Mouse (Mus musculus) forebrain, embryonic 14.5 days (tissue): ENCODE data around the gene 6030458C11Rik. TPM values are rescaled to one million over a fixed set of nuclear protein-coding genes. Genes with fewer than 3 reads are reported as not detected.
A peak's percentile ranks its signal among the peaks of the same experiment; 100 is the strongest.

Experiments used
- ATAC-seq: fragments of 200-750 bp; cut with Nextera tagmentation; 2 replicates; pipeline ENCODE4 v1.8.0; 2017; ENCODE audit warnings: mild to moderate bottlenecking, moderate library complexity
- DNase-seq: peaks from one replicate; pipeline ENCODE4 v3.0.0-alpha.2; 2015; ENCODE audit warnings: low spot score
- H3K27ac ChIP-seq: fragments of 300-500 bp; sonication (generic); 2 replicates; pipeline ENCODE4 v1.5.1; 2014; ENCODE audit warnings: low read depth, mild to moderate bottlenecking, control low read depth, low read length, moderate library complexity
- H3K27me3 ChIP-seq: fragments of 300-500 bp; sonication (generic); replicated peaks from 2 replicates; pipeline ENCODE4 v1.6.1; 2014; ENCODE audit warnings: low read length, control low read depth, mixed read lengths; ENCODE audit not compliant: control insufficient read depth, insufficient read depth
- H3K36me3 ChIP-seq: fragments of 300-500 bp; sonication (generic); 2 replicates; pipeline ENCODE4 v1.6.1; 2014; ENCODE audit warnings: low read length, control low read depth; ENCODE audit not compliant: control insufficient read depth, insufficient read depth
- H3K4me1 ChIP-seq: fragments of 300-500 bp; sonication (generic); 2 replicates; pipeline ENCODE4 v1.6.1; 2014; ENCODE audit warnings: antibody characterized with exemption, low read length, control low read depth; ENCODE audit not compliant: control insufficient read depth, insufficient read depth
- H3K4me2 ChIP-seq: fragments of 300-500 bp; sonication (generic); 2 replicates; pipeline ENCODE4 v1.6.1; 2014; ENCODE audit warnings: mild to moderate bottlenecking, control low read depth, low read length
- H3K4me3 ChIP-seq: fragments of 300-500 bp; sonication (generic); 2 replicates; pipeline ENCODE4 v1.5.1; 2014; ENCODE audit warnings: low read depth, low read length, control low read depth
- H3K9ac ChIP-seq: fragments of 300-500 bp; sonication (generic); 2 replicates; pipeline ENCODE4 v1.6.1; 2014; ENCODE audit warnings: mild to moderate bottlenecking, low read length, control low read depth, moderate library complexity
- H3K9me3 ChIP-seq: fragments of 300-500 bp; sonication (generic); replicated peaks from 2 replicates; pipeline ENCODE4 v1.6.1; 2016; ENCODE audit warnings: low read length, control low read depth, mixed read lengths; ENCODE audit not compliant: control insufficient read depth
- WGBS: fragments of 180-500 bp; shearing (Covaris S2); extraction: QIAGEN DNeasy Blood & Tissue Kit; methylation state at CpG from one replicate; pipeline ENCODE4 v1.1.7; 2014; 5-methylcytosine and 5-hydroxymethylcytosine counted together
- polyA plus RNA-seq: library from polyadenylated mRNA; unstranded; fragments of >200 nt; fragmentation: Nextera tagmentation; extraction: Ambion mirVana; gene quantifications from 2 replicates; pipeline ENCODE4 v1.2.1, GENCODE M21; 2014

6030458C11Rik gene
- polyA plus RNA-seq, result 13.2 and 17.1 TPM in 2 replicates

- Histone ChIP-seq H3K9me3 (no peaks in the 10 kb centered on the region), H3K27me3 (no peaks in the 10 kb centered on the region), H3K27ac (peak within 1 kb of the TSS; percentile 73; the same call in 1 of the 2 replicates), H3K9ac (peak within 1 kb of the TSS; percentile 88), H3K36me3 (peaks cover 58% of the 10 kb centered on the region), H3K4me2 (peak within 1 kb of the TSS; percentile 64), H3K4me3 (peak within 1 kb of the TSS; percentile 81), H3K4me1 (peaks cover 13% of the 10 kb centered on the region)
- DNase-seq (peak; percentile 99), ATAC-seq (peak; percentile 100)
- WGBS, result under 1% methylated on average over 67 of the region's 67 CpGs
Measured at GRCm38 (mm10) chr15:12824197-12824952, at the start of gene 6030458C11Rik, which contains the start of gene Drosha. TSS of gene 6030458C11Rik (minus strand) at chr15:12824649. TSS of gene Drosha (plus strand) at chr15:12824815.

- no peak overlapping the region for H3K4me2 ChIP-seq
- H3K9ac ChIP-seq, result no peak overlapping the region
- 77% methylated on average over 8 of the region's 8 CpGs for WGBS
- H3K36me3 ChIP-seq, result peaks cover 62% of the 10 kb centered on the region
- H3K27me3 ChIP-seq, result no peaks in the 10 kb centered on the region
- ATAC-seq (no peak), DNase-seq (no peak)
- H3K9me3 ChIP-seq, result no peaks in the 10 kb centered on the region
- H3K4me1 ChIP-seq, result no peaks in the 10 kb centered on the region
- no peak overlapping the region for H3K4me3 ChIP-seq
- H3K27ac ChIP-seq, result no peak overlapping the region
Measured at GRCm38 (mm10) chr15:12867269-12867668, 42.8 kb upstream of the 6030458C11Rik start.

DNA sequence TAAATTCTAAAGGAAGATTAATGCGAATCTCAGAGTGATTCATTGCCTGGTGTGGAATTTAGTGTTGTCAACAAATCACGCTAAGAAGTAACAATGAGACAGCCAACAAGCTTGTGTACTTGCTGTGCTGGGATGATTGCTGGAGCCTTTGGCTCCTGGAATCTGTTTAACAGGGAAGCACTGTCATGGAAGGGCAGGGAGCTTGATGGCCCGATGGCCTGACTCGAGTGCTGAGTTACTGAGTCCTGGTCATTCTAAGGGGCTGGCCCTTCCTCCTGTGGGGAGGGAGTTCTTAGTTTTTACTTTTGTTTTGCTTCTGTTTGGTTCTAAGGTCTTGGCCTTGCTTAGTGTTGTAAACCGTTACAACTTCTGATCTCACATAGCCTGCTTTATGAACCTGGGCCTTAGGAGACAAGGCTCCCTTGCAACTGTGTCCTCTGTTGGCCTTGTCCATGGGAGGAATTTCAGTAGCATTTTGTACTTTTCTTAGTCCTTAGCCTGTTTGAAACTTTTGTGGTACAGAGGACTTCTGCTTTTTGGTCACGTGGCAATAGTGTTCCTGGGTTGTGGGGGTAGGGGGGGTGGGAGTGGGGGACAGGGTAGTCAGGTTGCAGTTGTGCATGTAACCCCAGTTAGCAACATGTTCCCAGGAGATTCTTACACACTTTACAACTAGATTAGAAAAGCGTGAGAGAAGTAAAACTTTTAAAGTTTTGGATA is 41.3 kb upstream of the 6030458C11Rik start:
- Histone ChIP-seq H3K9ac (no peak overlapping the region), H3K27me3 (no peaks in the 10 kb centered on the region), H3K27ac (no peak overlapping the region), H3K36me3 (peaks cover 67% of the 10 kb centered on the region), H3K4me1 (no peaks in the 10 kb centered on the region), H3K9me3 (no peaks in the 10 kb centered on the region), H3K4me2 (no peak overlapping the region), H3K4me3 (no peak overlapping the region)
- DNase-seq, result no peak
- ATAC-seq, result no peak
- WGBS, result 87% methylated on average over 7 of the region's 7 CpGs

DNA sequence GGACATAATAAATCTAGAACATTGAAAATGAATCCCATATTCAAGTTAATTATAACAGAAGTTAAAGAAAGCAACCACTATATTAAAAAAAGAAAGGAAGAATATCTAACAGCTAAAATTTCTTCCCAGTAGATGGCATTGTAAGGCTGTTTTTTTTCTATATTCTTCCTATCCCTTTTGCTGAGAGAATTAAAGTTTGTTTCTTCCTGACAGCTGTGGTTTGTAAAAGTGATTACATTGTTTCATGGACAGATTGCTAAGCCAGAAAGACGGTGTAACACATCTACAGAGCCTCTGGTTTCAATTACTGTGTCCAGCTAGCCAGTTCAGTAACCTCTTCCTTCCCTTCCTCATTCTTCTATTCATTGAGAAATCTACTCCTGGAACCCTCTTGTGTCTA is 39.2 kb upstream of the 6030458C11Rik start:
- Histone ChIP-seq H3K4me1 (no peaks in the 10 kb centered on the region), H3K9ac (no peak overlapping the region), H3K36me3 (peaks cover 83% of the 10 kb centered on the region), H3K27me3 (no peaks in the 10 kb centered on the region), H3K9me3 (no peaks in the 10 kb centered on the region), H3K27ac (no peak overlapping the region), H3K4me2 (no peak overlapping the region), H3K4me3 (no peak overlapping the region)
- WGBS, result 74% methylated on average over 1 of the region's 1 CpGs
- DNase-seq (peak; percentile 32), ATAC-seq (no peak)

DNA sequence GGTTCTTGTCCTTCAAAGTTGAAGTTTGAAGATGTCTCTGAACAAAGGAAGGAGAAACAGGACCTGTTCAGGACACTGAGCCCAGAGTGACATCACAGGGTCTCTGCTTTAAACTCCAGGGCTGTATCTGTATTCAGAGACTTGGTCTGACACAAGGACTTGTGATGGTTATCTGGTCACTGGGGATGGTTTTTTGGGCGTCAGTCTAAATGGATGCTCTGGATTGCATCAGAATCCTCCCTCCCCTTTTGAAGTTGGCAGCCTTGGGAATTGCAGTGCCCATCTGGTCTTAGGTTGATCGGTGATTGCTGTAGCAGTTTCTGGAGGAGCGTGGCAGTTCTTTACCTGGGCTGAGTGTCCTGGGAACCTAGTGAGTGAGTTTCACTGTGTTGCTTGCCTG is 37.6 kb upstream of the 6030458C11Rik start:
- ATAC-seq, result no peak

GRCm38 (mm10) chr15:12858645-12859044 is 34.2 kb upstream of the 6030458C11Rik start:
- H3K9me3 ChIP-seq, result no peaks in the 10 kb centered on the region
- no peaks in the 10 kb centered on the region for H3K4me1 ChIP-seq
- no peak overlapping the region for H3K4me2 ChIP-seq
- peaks cover 90% of the 10 kb centered on the region for H3K36me3 ChIP-seq
- no peak overlapping the region for H3K27ac ChIP-seq
- H3K27me3 ChIP-seq, result no peaks in the 10 kb centered on the region
- 94% methylated on average over 3 of the region's 3 CpGs for WGBS
- no peak for ATAC-seq
- no peak for DNase-seq
- H3K9ac ChIP-seq, result no peak overlapping the region
- H3K4me3 ChIP-seq, result no peak overlapping the region

More for the DNA sequence above, 37.6 kb upstream of the 6030458C11Rik start:
- DNase-seq, result no peak
- H3K9me3 ChIP-seq, result no peaks in the 10 kb centered on the region
- H3K9ac ChIP-seq, result no peak overlapping the region
- H3K36me3 ChIP-seq, result peaks cover 84% of the 10 kb centered on the region
- no peaks in the 10 kb centered on the region for H3K4me1 ChIP-seq
- 89% methylated on average over 3 of the region's 3 CpGs for WGBS
- H3K4me3 ChIP-seq, result no peak overlapping the region
- no peaks in the 10 kb centered on the region for H3K27me3 ChIP-seq
- H3K27ac ChIP-seq, result no peak overlapping the region
- no peak overlapping the region for H3K4me2 ChIP-seq

DNA sequence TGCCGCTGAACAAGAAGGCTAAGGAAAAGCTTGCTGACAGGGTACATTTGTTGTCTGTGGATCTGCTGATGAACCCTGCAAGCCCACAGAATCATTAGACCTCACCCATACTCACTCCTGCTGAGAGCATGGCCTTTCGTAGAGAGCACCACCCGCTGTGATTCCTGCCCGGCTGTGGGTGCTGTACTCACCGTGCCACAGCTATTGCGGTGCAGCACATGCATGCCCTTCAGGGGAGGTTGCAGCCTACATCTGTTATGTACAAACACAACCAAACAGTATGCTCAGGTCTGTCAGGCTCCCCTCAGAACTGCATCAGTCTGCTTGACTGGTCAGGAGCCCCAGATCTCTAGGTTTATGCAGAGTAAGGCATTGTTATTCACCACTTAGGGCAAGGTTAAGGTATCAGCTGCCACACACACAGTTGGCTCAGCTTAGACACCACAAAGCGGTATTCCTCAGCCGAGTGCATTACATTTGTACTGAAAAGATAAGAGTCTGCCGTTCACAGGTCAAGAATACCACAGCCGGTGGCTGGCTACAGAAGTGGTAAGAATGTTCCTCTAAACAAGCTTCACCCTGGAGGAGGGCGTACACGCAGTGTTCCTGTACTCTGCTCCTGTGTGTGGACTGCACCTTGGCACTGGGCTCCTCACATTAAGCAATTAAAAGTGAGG is 33.5 kb upstream of the 6030458C11Rik start:
- no peak overlapping the region for H3K27ac ChIP-seq
- H3K9ac ChIP-seq, result no peak overlapping the region
- H3K4me2 ChIP-seq, result no peak overlapping the region
- DNase-seq (no peak), ATAC-seq (no peak)
- 94% methylated on average over 12 of the region's 12 CpGs for WGBS
- H3K4me1 ChIP-seq, result no peaks in the 10 kb centered on the region
- peaks cover 92% of the 10 kb centered on the region for H3K36me3 ChIP-seq
- no peak overlapping the region for H3K4me3 ChIP-seq
- no peaks in the 10 kb centered on the region for H3K9me3 ChIP-seq
- H3K27me3 ChIP-seq, result no peaks in the 10 kb centered on the region

- H3K27me3 ChIP-seq, result no peaks in the 10 kb centered on the region
- peaks cover 94% of the 10 kb centered on the region for H3K36me3 ChIP-seq
- H3K27ac ChIP-seq, result no peak overlapping the region
- H3K4me1 ChIP-seq, result no peaks in the 10 kb centered on the region
- H3K9me3 ChIP-seq, result no peaks in the 10 kb centered on the region
- ATAC-seq, result no peak
- H3K4me3 ChIP-seq, result no peak overlapping the region
- DNase-seq, result no peak
- H3K9ac ChIP-seq, result no peak overlapping the region
- H3K4me2 ChIP-seq, result no peak overlapping the region
- WGBS, result 98% methylated on average over 6 of the region's 6 CpGs
Measured at GRCm38 (mm10) chr15:12856780-12857179, 32.3 kb upstream of the 6030458C11Rik start.
